Mouse (Mus musculus) MEL (cell line): ENCODE measurements at regions not wholly inside any gene's neighbourhood (a gene's known extent, or its start where the extent isn't known, plus 50 kb on each side); places are given as distances from the start of the nearest gene placed in this dataset.
A peak's percentile ranks its signal among the peaks of the same experiment; 100 is the strongest.

Source experiments
- DNase-seq: peaks from one replicate; pipeline ENCODE4 v3.0.0; 2011; ENCODE audit warnings: low read depth, low spot score
- H3K27ac ChIP-seq: 2 replicates; pipeline ENCODE4 v1.5.1; 2012; ENCODE audit warnings: low read depth, mild to moderate bottlenecking, control low read depth, low read length, moderate library complexity; ENCODE audit not compliant: control insufficient read depth
- H3K27me3 ChIP-seq, 2 experiments: fragments of 150-350 bp in 1 of 2; sonication (generic) in 1 of 2; 2 replicates each; pipeline ENCODE4 v1.6.1; 2012; ENCODE audit warnings: low read length in 2 of 2, mild to moderate bottlenecking in 2 of 2, improper control_type of control experiment in 1 of 2, moderate library complexity in 1 of 2; ENCODE audit not compliant: insufficient read depth in 2 of 2, control insufficient read depth in 1 of 2
- H3K36me3 ChIP-seq, 2 experiments: 2 replicates each; pipeline ENCODE4 v1.6.1; 2012 to 2014; ENCODE audit warnings: low read length in 2 of 2, improper control_type of control experiment in 1 of 2, inconsistent platforms in 1 of 2, mild to moderate bottlenecking in 1 of 2; ENCODE audit not compliant: insufficient read depth in 2 of 2, control insufficient read depth in 1 of 2
- H3K4me1 ChIP-seq, 2 experiments: fragments of 150-350 bp in 1 of 2; sonication (generic) in 1 of 2; 2 replicates each; pipeline ENCODE4 v1.6.1; 2012; ENCODE audit warnings: low read length in 2 of 2, improper control_type of control experiment in 1 of 2, mild to moderate bottlenecking in 1 of 2; ENCODE audit not compliant: insufficient read depth in 2 of 2, control insufficient read depth in 1 of 2
- H3K4me3 ChIP-seq, 2 experiments: fragments of 150-350 bp in 1 of 2; sonication (generic) in 1 of 2; 2 replicates each; pipeline ENCODE4 v1.5.1; 2012; ENCODE audit warnings: low read depth in 2 of 2, low read length in 2 of 2, mild to moderate bottlenecking in 2 of 2, moderate library complexity in 2 of 2, control low read depth in 1 of 2, improper control_type of control experiment in 1 of 2; ENCODE audit not compliant: control insufficient read depth in 1 of 2, insufficient read depth in 1 of 2
- H3K79me2 ChIP-seq: 2 replicates; pipeline ENCODE4 v1.6.1; 2012; ENCODE audit warnings: mild to moderate bottlenecking, low read length, moderate library complexity; ENCODE audit not compliant: control insufficient read depth, poor library complexity, insufficient read depth
- H3K9ac ChIP-seq: 2 replicates; pipeline ENCODE4 v1.6.1; 2012; ENCODE audit warnings: low read depth, mild to moderate bottlenecking, control low read depth, low read length, moderate library complexity; ENCODE audit not compliant: control insufficient read depth, poor library complexity, severe bottlenecking
- H3K9me3 ChIP-seq: fragments of 150-350 bp; sonication (generic); replicated peaks from 2 replicates; pipeline ENCODE4 v1.6.1; 2012; ENCODE audit warnings: mild to moderate bottlenecking, low read length, improper control_type of control experiment, moderate library complexity; ENCODE audit not compliant: insufficient read depth
- CHD1 ChIP-seq: IDR thresholded peaks from 2 replicates; pipeline ENCODE4 v1.6.1; 2012; ENCODE audit warnings: low read depth, mild to moderate bottlenecking, inconsistent platforms, low read length, improper control_type of control experiment
- CTCF ChIP-seq, 3 experiments: IDR thresholded peaks in 2 of 3; conservative IDR thresholded peaks in 1 of 3; 2 replicates each; pipeline ENCODE4 v1.5.1; 2011 to 2012; ENCODE audit warnings: low read length in 3 of 3, low read depth in 2 of 3, mild to moderate bottlenecking in 2 of 3, improper control_type of control experiment in 1 of 3, inconsistent platforms in 1 of 3, mixed read lengths in 1 of 3, moderate library complexity in 1 of 3; ENCODE audit not compliant: control insufficient read depth in 1 of 3, insufficient read depth in 1 of 3, poor library complexity in 1 of 3, severe bottlenecking in 1 of 3
- E2F4 ChIP-seq: IDR thresholded peaks from 2 replicates; pipeline ENCODE4 v1.6.1; 2011; ENCODE audit warnings: low read depth, low read length, improper control_type of control experiment, borderline replicate concordance
- KAT2A ChIP-seq: conservative IDR thresholded peaks from 2 replicates; pipeline ENCODE4 v1.6.1; 2012; ENCODE audit warnings: low read depth, low read length, improper control_type of control experiment, inconsistent platforms
- MAZ ChIP-seq: IDR thresholded peaks from 2 replicates; pipeline ENCODE4 v1.6.1; 2012; ENCODE audit warnings: low read depth, mild to moderate bottlenecking, inconsistent platforms, low read length, improper control_type of control experiment
- MYB ChIP-seq: IDR thresholded peaks from 2 replicates; pipeline ENCODE4 v1.6.1; 2011; ENCODE audit warnings: mild to moderate bottlenecking, low read depth, low read length, improper control_type of control experiment
- NELFE ChIP-seq: IDR thresholded peaks from 2 replicates; pipeline ENCODE4 v1.6.1; 2011; ENCODE audit warnings: low read depth, low read length, improper control_type of control experiment
- POLR2AphosphoS2 ChIP-seq: IDR thresholded peaks from 2 replicates; pipeline ENCODE4 v1.6.1; 2011; ENCODE audit warnings: low read length, improper control_type of control experiment
- RAD21 ChIP-seq: IDR thresholded peaks from 2 replicates; pipeline ENCODE4 v1.6.1; 2011; ENCODE audit warnings: mild to moderate bottlenecking, low read depth, low read length, improper control_type of control experiment
- SMC3 ChIP-seq: IDR thresholded peaks from 2 replicates; pipeline ENCODE4 v1.6.1; 2011; ENCODE audit warnings: low read depth, low read length, improper control_type of control experiment
- TAL1 ChIP-seq: IDR thresholded peaks from 2 replicates; pipeline ENCODE4 v1.6.1; 2012; ENCODE audit warnings: mild to moderate bottlenecking, inconsistent platforms, low read length, moderate library complexity, mixed read lengths
- TBP ChIP-seq: IDR thresholded peaks from 2 replicates; pipeline ENCODE4 v1.8.0; 2011; ENCODE audit warnings: low read depth, low read length, improper control_type of control experiment
- TCF12 ChIP-seq: IDR thresholded peaks from 2 replicates; pipeline ENCODE4 v1.6.1; 2014; ENCODE audit warnings: low read depth, mild to moderate bottlenecking, inconsistent platforms, low read length, improper control_type of control experiment, moderate library complexity
- UBTF ChIP-seq: IDR thresholded peaks from 2 replicates; pipeline ENCODE4 v1.6.1; 2012; ENCODE audit warnings: low read depth, mild to moderate bottlenecking, inconsistent platforms, low read length, improper control_type of control experiment, moderate library complexity, borderline replicate concordance; ENCODE audit not compliant: insufficient read depth
- USF1 ChIP-seq: IDR thresholded peaks from 2 replicates; pipeline ENCODE4 v1.6.1; 2014; ENCODE audit warnings: low read depth, mild to moderate bottlenecking, inconsistent platforms, low read length, improper control_type of control experiment, moderate library complexity
- USF2 ChIP-seq, 2 experiments: IDR thresholded peaks; 2 replicates each; pipeline ENCODE4 v1.6.1; 2011 to 2012; ENCODE audit warnings: improper control_type of control experiment in 2 of 2, low read length in 2 of 2, borderline replicate concordance in 1 of 2, inconsistent platforms in 1 of 2, low read depth in 1 of 2, mild to moderate bottlenecking in 1 of 2; ENCODE audit not compliant: insufficient read depth in 1 of 2
- ZC3H11A ChIP-seq: IDR thresholded peaks from 2 replicates; pipeline ENCODE4 v1.6.1; 2012; ENCODE audit warnings: low read depth, mild to moderate bottlenecking, inconsistent platforms, low read length, improper control_type of control experiment
- ZMIZ1 ChIP-seq: IDR thresholded peaks from 2 replicates; pipeline ENCODE4 v1.6.1; 2012; ENCODE audit warnings: low read depth, mild to moderate bottlenecking, inconsistent platforms, low read length, improper control_type of control experiment, moderate library complexity
- ZNF384 ChIP-seq: IDR thresholded peaks from 2 replicates; pipeline ENCODE4 v1.6.1; 2012; ENCODE audit warnings: low read depth, mild to moderate bottlenecking, inconsistent platforms, low read length, improper control_type of control experiment

DNA sequence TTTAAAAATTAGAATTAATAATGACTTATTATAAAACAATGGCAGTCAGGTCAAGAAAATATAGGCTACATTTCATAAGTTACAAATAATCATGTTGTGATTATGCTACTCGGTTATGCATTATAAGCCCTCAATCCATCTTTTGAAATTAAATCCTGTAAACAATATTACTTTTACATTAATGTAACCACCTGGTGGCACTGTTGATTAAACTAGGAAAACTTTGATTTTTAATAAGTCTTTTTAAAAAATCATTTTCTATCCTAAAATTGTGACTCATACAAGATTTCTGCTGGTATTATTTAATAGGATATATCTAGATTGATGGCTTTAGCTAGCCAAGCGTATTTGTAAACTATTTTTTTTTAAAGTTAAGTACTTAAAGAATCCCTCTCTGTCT lies 810.6 kb upstream of the Tmprss15 start:
- no peaks in the 10 kb centered on the region for H3K4me1 ChIP-seq
- no peaks in the 10 kb centered on the region for H3K9me3 ChIP-seq
- no peak overlapping the region for H3K4me3 ChIP-seq
- H3K79me2 ChIP-seq = no peaks in the 10 kb centered on the region
- H3K36me3 ChIP-seq = no peaks in the 10 kb centered on the region
- DNase-seq = no peak
- TF ChIP-seq CHD1 (no peak), E2F4 (no peak), CTCF (IDR thresholded peaks at IDR 0.05 in 2 of 3, conservative IDR thresholded peaks at IDR 0.05 in 1 of 3; ENCODE audit: control insufficient read depth in 1 of 3, insufficient read depth in 1 of 3, low read depth in 2 of 3, low read length in 3 of 3, poor library complexity in 1 of 3, severe bottlenecking in 1 of 3) (peak in 1 of 3 experiments; percentile 1; a peak in 1 of 6 replicates), RAD21 (peak; percentile 25)
- no peaks in the 10 kb centered on the region for H3K27me3 ChIP-seq
- no peak overlapping the region for H3K27ac ChIP-seq
- no peak overlapping the region for H3K9ac ChIP-seq

DNA sequence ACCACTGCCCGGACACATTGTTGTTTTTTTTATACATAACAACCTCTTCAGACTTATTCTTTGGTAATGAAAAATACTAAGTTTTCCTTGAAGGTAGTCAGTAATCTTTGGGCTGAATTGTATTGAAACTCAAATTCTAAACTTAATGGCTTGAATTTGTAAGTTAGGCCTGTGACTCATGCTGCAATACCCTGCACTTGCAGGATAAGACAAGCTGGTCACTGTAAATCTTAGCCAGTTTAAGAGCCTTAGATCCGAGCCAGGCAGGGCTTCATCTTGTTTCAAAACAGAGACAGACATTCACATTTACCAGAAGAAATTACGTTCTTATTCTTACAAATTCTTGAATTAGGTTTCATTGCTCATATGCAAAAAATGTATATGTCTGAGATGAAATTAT lies 791.0 kb upstream of the Tmprss15 start:
- Histone ChIP-seq H3K79me2 (no peaks in the 10 kb centered on the region), H3K4me3 (no peak overlapping the region), H3K36me3 (no peaks in the 10 kb centered on the region), H3K9ac (no peak overlapping the region), H3K27me3 (no peaks in the 10 kb centered on the region), H3K4me1 (no peaks in the 10 kb centered on the region), H3K9me3 (no peaks in the 10 kb centered on the region), H3K27ac (no peak overlapping the region)
- no peak for TF ChIP-seq NELFE
- no peak for TF ChIP-seq USF2 (IDR thresholded peaks at IDR 0.05; ENCODE audit: borderline replicate concordance in 1 of 2, insufficient read depth in 1 of 2, low read depth in 1 of 2, low read length in 2 of 2)
- no peak for TF ChIP-seq ZC3H11A
- no peak for DNase-seq

DNA sequence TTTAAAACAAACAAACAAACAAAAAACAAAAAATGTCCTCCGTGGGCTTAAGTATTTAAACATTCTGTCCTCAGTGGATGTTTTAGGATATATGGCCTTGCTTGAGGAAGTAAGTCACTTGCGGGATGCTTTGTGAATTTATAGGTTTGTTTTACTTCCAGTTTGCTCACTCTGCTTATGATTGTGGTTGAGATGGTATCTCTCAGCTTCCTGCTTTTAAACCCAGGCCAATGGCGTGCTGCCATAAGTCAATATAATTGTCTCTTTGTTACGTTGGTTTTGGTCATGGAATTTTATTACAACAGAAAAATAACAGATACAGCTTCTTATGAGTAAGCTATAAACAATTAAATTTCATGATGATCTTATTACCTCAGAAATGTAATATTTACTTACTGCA lies 787.2 kb upstream of the Tmprss15 start:
- DNase-seq = peak; percentile 1
- no peaks in the 10 kb centered on the region for H3K27me3 ChIP-seq
- H3K36me3 ChIP-seq = no peaks in the 10 kb centered on the region
- H3K9ac ChIP-seq = no peak overlapping the region
- H3K27ac ChIP-seq = no peak overlapping the region
- H3K9me3 ChIP-seq = no peaks in the 10 kb centered on the region
- no peaks in the 10 kb centered on the region for H3K4me1 ChIP-seq
- TF ChIP-seq TCF12 (no peak), SMC3 (no peak)
- no peak overlapping the region for H3K4me3 ChIP-seq
- H3K79me2 ChIP-seq = no peaks in the 10 kb centered on the region

DNA sequence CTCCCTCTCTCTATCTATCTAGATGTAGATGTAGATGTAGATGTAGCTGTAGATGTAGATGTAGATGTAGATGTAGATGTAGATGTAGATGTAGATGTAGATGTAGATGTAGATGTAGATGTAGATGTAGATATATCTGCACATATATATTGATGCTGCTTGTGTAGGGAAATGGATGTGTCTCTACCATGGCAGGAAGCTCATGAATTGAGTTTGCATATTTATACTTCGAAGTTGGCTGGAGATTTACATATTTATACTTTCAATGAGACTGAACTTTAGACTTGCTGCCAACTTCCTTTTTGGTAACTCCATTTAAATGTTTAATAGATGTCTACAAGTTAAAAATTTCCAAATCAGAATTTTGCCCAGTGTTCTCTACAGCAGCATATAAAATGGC lies 785.9 kb upstream of the Tmprss15 start:
- Histone ChIP-seq H3K36me3 (no peaks in the 10 kb centered on the region), H3K9me3 (no peaks in the 10 kb centered on the region), H3K27me3 (no peaks in the 10 kb centered on the region), H3K9ac (no peak overlapping the region), H3K79me2 (no peaks in the 10 kb centered on the region), H3K27ac (no peak overlapping the region), H3K4me1 (no peaks in the 10 kb centered on the region), H3K4me3 (no peak overlapping the region)
- no peak for TF ChIP-seq KAT2A
- TF ChIP-seq MAZ = no peak
- TF ChIP-seq CTCF (IDR thresholded peaks at IDR 0.05 in 2 of 3, conservative IDR thresholded peaks at IDR 0.05 in 1 of 3; ENCODE audit: control insufficient read depth in 1 of 3, insufficient read depth in 1 of 3, low read depth in 2 of 3, low read length in 3 of 3, poor library complexity in 1 of 3, severe bottlenecking in 1 of 3) = no peak
- TF ChIP-seq MYB = no peak
- no peak for TF ChIP-seq UBTF
- no peak for TF ChIP-seq ZMIZ1
- TF ChIP-seq TAL1 = no peak
- TF ChIP-seq USF1 = no peak
- no peak for TF ChIP-seq ZNF384
- TF ChIP-seq POLR2AphosphoS2 = no peak
- no peak for TF ChIP-seq TBP
- no peak for DNase-seq
